8 mouse cellular contexts compared by ENCODE assay signal in genomic region chr5:123144746-123145590, GRCm38 (mm10). TPM values are rescaled to one million over a fixed set of nuclear protein-coding genes. Genes with fewer than 3 reads are reported as not detected.
A peak's percentile ranks its signal among the peaks of the same experiment; 100 is the strongest.
DNase-seq lines count a peak whose midpoint lies in the region; ATAC-seq and TF ChIP-seq lines count a peak whose summit lies in the region.

No protein-coding gene starts in this region.

- H3K4me2 ChIP-seq in limb, embryonic 14.5 days (replicated peaks; ENCODE audit: low read depth, low read length, severe bottlenecking): peak overlapping the region; percentile 100
- H3K4me2 ChIP-seq in neural tube, embryonic 12.5 days (replicated peaks): peak overlapping the region; percentile 100

- H3K27me3 ChIP-seq in spleen, adult 2 months (ENCODE audit: control insufficient read depth, insufficient read depth, low read length): no peaks in the 10 kb centered on the region
- no peaks in the 10 kb centered on the region for H3K27me3 ChIP-seq in forebrain, embryonic 10.5 days (ENCODE audit: poor library complexity, severe bottlenecking)
- H3K27me3 ChIP-seq in limb, embryonic 14.5 days (ENCODE audit: control insufficient read depth, insufficient read depth, low read length): no peaks in the 10 kb centered on the region
- no peaks in the 10 kb centered on the region for H3K27me3 ChIP-seq in neural tube, embryonic 12.5 days (replicated peaks)

- H3K9ac ChIP-seq in limb, embryonic 14.5 days (ENCODE audit: low read depth, low read length, severe bottlenecking): peak overlapping the region; percentile 99
- peak overlapping the region; percentile 100 for H3K9ac ChIP-seq in neural tube, embryonic 12.5 days

- TF ChIP-seq POLR2A in spleen, adult 2 months (IDR thresholded peaks at IDR 0.05; ENCODE audit: low read depth, low read length): no peak
- no peak for TF ChIP-seq POLR2A in limb, embryonic 14.5 days (IDR thresholded peaks at IDR 0.05; ENCODE audit: borderline replicate concordance, extremely low read depth, insufficient read depth, insufficient read length)

- ATAC-seq in limb, embryonic 14.5 days (ENCODE audit: low FRiP score, low read depth): no peak
- ATAC-seq in neural tube, embryonic 12.5 days (ENCODE audit: low FRiP score, low read depth): no peak
- ATAC-seq in erythroid progenitor cell, adult 5-6 weeks (replicated peaks; ENCODE audit: low FRiP score, poor library complexity, severe bottlenecking): no peak

- TF ChIP-seq CTCF in spleen, adult 2 months (IDR thresholded peaks at IDR 0.05; ENCODE audit: extremely low read depth, insufficient read depth, insufficient read length, insufficient replicate concordance): no peak

- H3K4me1 ChIP-seq in spleen, adult 2 months (ENCODE audit: control insufficient read depth, insufficient read depth, insufficient read length): peaks cover 17% of the 10 kb centered on the region; the same call in 1 of the 2 replicates
- peaks cover 71% of the 10 kb centered on the region for H3K4me1 ChIP-seq in forebrain, embryonic 10.5 days
- H3K4me1 ChIP-seq in limb, embryonic 14.5 days (ENCODE audit: control insufficient read depth, insufficient read depth, low read length): peaks cover 32% of the 10 kb centered on the region
- peaks cover 53% of the 10 kb centered on the region for H3K4me1 ChIP-seq in neural tube, embryonic 12.5 days

- H3K36me3 ChIP-seq in spleen, adult 2 months (ENCODE audit: control insufficient read depth, insufficient read depth, low read length): peaks cover 25% of the 10 kb centered on the region
- H3K36me3 ChIP-seq in forebrain, embryonic 10.5 days (replicated peaks): peaks cover 61% of the 10 kb centered on the region
- peaks cover 43% of the 10 kb centered on the region for H3K36me3 ChIP-seq in limb, embryonic 14.5 days (ENCODE audit: control insufficient read depth, insufficient read depth, low read length)
- H3K36me3 ChIP-seq in neural tube, embryonic 12.5 days: peaks cover 36% of the 10 kb centered on the region

- peak overlapping the region; percentile 47; the same call in 1 of the 2 replicates for H3K4me3 ChIP-seq in spleen, adult 2 months (ENCODE audit: extremely low read depth, insufficient read depth, insufficient read length)
- H3K4me3 ChIP-seq in forebrain, embryonic 10.5 days: peak overlapping the region; percentile 98
- peak overlapping the region; percentile 93 for H3K4me3 ChIP-seq in limb, embryonic 14.5 days (replicated peaks; ENCODE audit: low read length)
- peak overlapping the region; percentile 99 for H3K4me3 ChIP-seq in neural tube, embryonic 12.5 days

- WGBS in spleen, adult 2 months: 41% methylated on average over 20 of the region's 20 CpGs
- WGBS in forebrain, embryonic 10.5 days: 49% methylated on average over 20 of the region's 20 CpGs
- 37% methylated on average over 20 of the region's 20 CpGs for WGBS in limb, embryonic 14.5 days
- WGBS in neural tube, embryonic 12.5 days: 42% methylated on average over 20 of the region's 20 CpGs

- H3K27ac ChIP-seq in spleen, adult 2 months (ENCODE audit: insufficient read depth, low read length): no peak overlapping the region
- peak overlapping the region; percentile 100; the same call in 1 of the 2 replicates for H3K27ac ChIP-seq in forebrain, embryonic 10.5 days
- H3K27ac ChIP-seq in limb, embryonic 14.5 days (replicated peaks; ENCODE audit: low read depth, low read length): no peak overlapping the region
- no peak overlapping the region for H3K27ac ChIP-seq in neural tube, embryonic 12.5 days

- H3K9me3 ChIP-seq in forebrain, embryonic 10.5 days: no peaks in the 10 kb centered on the region
- no peaks in the 10 kb centered on the region for H3K9me3 ChIP-seq in limb, embryonic 14.5 days (ENCODE audit: control insufficient read depth, low read length)
- H3K9me3 ChIP-seq in neural tube, embryonic 12.5 days: no peaks in the 10 kb centered on the region

- DNase-seq in spleen, adult 2 months (ENCODE audit: low read depth in 1 of 2, low spot score in 2 of 2): no peak
- no peak for DNase-seq in spleen, adult 18-20 months
- no peak for DNase-seq in forebrain, embryonic 10.5 days (ENCODE audit: extremely low spot score, low spot score)
- DNase-seq in limb, embryonic 14.5 days (ENCODE audit: low spot score): no peak
- no peak for DNase-seq in frontal cortex, postnatal 14 days (ENCODE audit: low spot score in 2 of 2)
- no peak for DNase-seq in cerebellum, adult 8-10 months

RNA-seq across cellular contexts. Expression of gene Setd1b, which starts 3.0 kb away (rescaled TPM):
- 20.5 and 23.2 TPM in 2 replicates for polyA plus RNA-seq in spleen, adult 2 months (2012; rRNA removed)
- 7.6 and 8.1 TPM in 2 replicates for polyA plus RNA-seq in forebrain, embryonic 10.5 days (2016; fragmentation: Nextera tagmentation; extraction: Ambion mirVana)
- polyA plus RNA-seq in limb, embryonic 14.5 days (2012; rRNA removed): 15.0 and 17.5 TPM in 2 replicates
- polyA plus RNA-seq in limb, embryonic 14.5 days (2014; fragmentation: Nextera tagmentation; extraction: Ambion mirVana): 11.7 and 13.2 TPM in 2 replicates
- polyA plus RNA-seq in neural tube, embryonic 12.5 days (2016; fragmentation: Nextera tagmentation; extraction: Ambion mirVana): 12.9 and 13.0 TPM in 2 replicates
- total RNA-seq in erythroid progenitor cell, adult 5-6 weeks (2015; ENCODE audit: low replicate concordance): 29.8 and 41.8 TPM in 2 replicates
- total RNA-seq in erythroid progenitor cell, adult 5-6 weeks (2017; ENCODE audit: low replicate concordance): 20.2 and 23.0 TPM in 2 replicates

RNA-seq across cellular contexts. Expression of gene Rhof, which starts 12.5 kb away (rescaled TPM):
- 70.7 and 72.5 TPM in 2 replicates for polyA plus RNA-seq in spleen, adult 2 months (2012; rRNA removed)
- polyA plus RNA-seq in forebrain, embryonic 10.5 days (2016; fragmentation: Nextera tagmentation; extraction: Ambion mirVana): 1.2 and 1.5 TPM in 2 replicates
- polyA plus RNA-seq in limb, embryonic 14.5 days (2012; rRNA removed): 5.8 and 6.6 TPM in 2 replicates
- 3.9 and 4.9 TPM in 2 replicates for polyA plus RNA-seq in limb, embryonic 14.5 days (2014; fragmentation: Nextera tagmentation; extraction: Ambion mirVana)
- 2.4 and 2.9 TPM in 2 replicates for polyA plus RNA-seq in neural tube, embryonic 12.5 days (2016; fragmentation: Nextera tagmentation; extraction: Ambion mirVana)
- total RNA-seq in erythroid progenitor cell, adult 5-6 weeks (2015; ENCODE audit: low replicate concordance): 1.7 and 3.2 TPM in 2 replicates
- total RNA-seq in erythroid progenitor cell, adult 5-6 weeks (2017; ENCODE audit: low replicate concordance): 1.4 and 7.7 TPM in 2 replicates

RNA-seq across cellular contexts. Expression of gene Psmd9, which starts 24.2 kb away (rescaled TPM):
- polyA plus RNA-seq in spleen, adult 2 months (2012; rRNA removed): 13.3 and 19.5 TPM in 2 replicates
- polyA plus RNA-seq in forebrain, embryonic 10.5 days (2016; fragmentation: Nextera tagmentation; extraction: Ambion mirVana): 80.5 and 84.6 TPM in 2 replicates
- 44.0 and 47.0 TPM in 2 replicates for polyA plus RNA-seq in limb, embryonic 14.5 days (2012; rRNA removed)
- 61.1 and 65.1 TPM in 2 replicates for polyA plus RNA-seq in limb, embryonic 14.5 days (2014; fragmentation: Nextera tagmentation; extraction: Ambion mirVana)
- 74.1 and 77.7 TPM in 2 replicates for polyA plus RNA-seq in neural tube, embryonic 12.5 days (2016; fragmentation: Nextera tagmentation; extraction: Ambion mirVana)
- total RNA-seq in erythroid progenitor cell, adult 5-6 weeks (2015; ENCODE audit: low replicate concordance): 27.2 and 48.7 TPM in 2 replicates
- total RNA-seq in erythroid progenitor cell, adult 5-6 weeks (2017; ENCODE audit: low replicate concordance): 52.2 and 63.8 TPM in 2 replicates

RNA-seq across cellular contexts. Expression of gene Hpd, which starts 37.6 kb away (rescaled TPM):
- polyA plus RNA-seq in spleen, adult 2 months (2012; rRNA removed): 0.19 and 0.37 TPM in 2 replicates
- polyA plus RNA-seq in forebrain, embryonic 10.5 days (2016; fragmentation: Nextera tagmentation; extraction: Ambion mirVana): 0.31 TPM in 1 of 2 replicates, not detected in the other
- polyA plus RNA-seq in limb, embryonic 14.5 days (2012; rRNA removed): not detected in 2 replicates
- polyA plus RNA-seq in limb, embryonic 14.5 days (2014; fragmentation: Nextera tagmentation; extraction: Ambion mirVana): not detected in 2 replicates
- not detected in 2 replicates for polyA plus RNA-seq in neural tube, embryonic 12.5 days (2016; fragmentation: Nextera tagmentation; extraction: Ambion mirVana)
- not detected in 2 replicates for total RNA-seq in erythroid progenitor cell, adult 5-6 weeks (2015; ENCODE audit: low replicate concordance)
- total RNA-seq in erythroid progenitor cell, adult 5-6 weeks (2017; ENCODE audit: low replicate concordance): not detected in 2 replicates

Comparison
In these comparisons a context has a peak if more than half of its experiments do, and no peak if none do; other contexts are left out.
1. H3K4me3 ChIP-seq: peak in every context shown above with its lines; median percentile 99 in neural tube, embryonic 12.5 days; 98 in forebrain, embryonic 10.5 days; 93 in limb, embryonic 14.5 days; 47 in spleen, adult 2 months.